Mouse (Mus musculus): Measurements from ENCODE around the gene Vasp. TPM values are rescaled to one million over a fixed set of nuclear protein-coding genes. Genes with fewer than 3 reads are reported as not detected.

Gene Vasp
- polyA plus RNA-seq, 1 experiment = 145 TPM

DNA sequence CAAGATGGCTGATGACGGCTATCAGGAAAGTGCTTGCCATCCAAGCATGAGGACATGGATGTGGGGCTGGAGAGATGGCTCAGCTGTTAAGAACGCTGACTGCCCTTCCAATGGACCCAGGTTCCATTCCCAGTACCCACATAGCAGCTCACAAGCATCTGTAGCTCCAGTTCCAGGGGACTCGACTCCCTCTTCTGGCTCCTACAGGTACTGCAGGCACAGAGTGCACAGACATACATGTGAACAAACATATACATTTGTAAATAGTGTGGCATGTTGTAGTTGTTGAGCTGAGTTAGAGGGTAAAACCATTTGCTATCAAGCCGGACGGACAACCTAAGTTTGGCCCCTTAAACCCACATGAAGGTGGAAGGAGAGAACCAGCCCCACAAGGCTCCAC, 61.6 kb downstream of the Vasp start:
- H3ac ChIP-seq (ENCODE audit: control insufficient read depth, insufficient read length, low read depth) = no peak overlapping the region
- H3K36me3 ChIP-seq (ENCODE audit: control insufficient read depth, insufficient read depth) = no peaks in the 10 kb centered on the region
- H3K4me3 ChIP-seq (ENCODE audit: insufficient read depth, poor library complexity, severe bottlenecking) = no peak overlapping the region
- H3K79me3 ChIP-seq (ENCODE audit: low read depth) = no peaks in the 10 kb centered on the region
- H3K79me2 ChIP-seq (ENCODE audit: control insufficient read depth, insufficient read depth) = no peaks in the 10 kb centered on the region
- peaks cover 13% of the 10 kb centered on the region for H3K27me3 ChIP-seq (ENCODE audit: control insufficient read depth, insufficient read depth, insufficient read length)
- TF ChIP-seq FOSL1 (IDR thresholded peaks at IDR 0.05; ENCODE audit: insufficient read depth, low read length, poor library complexity, severe bottlenecking) (no peak), CEBPB (IDR thresholded peaks at IDR 0.05; ENCODE audit: low read depth) (no peak), CTCF (IDR thresholded peaks at IDR 0.05; ENCODE audit: control insufficient read depth, insufficient read depth, insufficient read length) (no peak), USF1 (IDR thresholded peaks at IDR 0.05; ENCODE audit: low read depth) (no peak)

DNA sequence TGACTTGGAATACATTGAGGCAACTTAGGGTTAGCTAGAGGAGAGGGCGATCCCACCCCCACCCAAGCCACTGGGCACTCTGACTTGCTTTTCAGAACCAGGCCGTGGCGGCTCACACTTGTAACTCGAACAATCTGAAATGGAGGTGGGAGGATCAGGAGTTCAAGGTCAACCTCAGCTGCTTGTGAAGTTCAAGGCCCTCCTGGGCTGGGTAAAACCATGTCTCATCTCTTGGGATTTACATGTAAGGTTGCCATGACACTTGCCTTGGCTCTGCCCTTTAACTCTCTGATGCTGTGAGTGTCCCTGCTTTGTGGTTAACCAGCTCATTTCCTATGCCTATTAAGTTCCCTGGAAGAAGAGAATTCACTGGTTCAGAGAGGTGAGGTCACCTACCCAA, 62.1 kb downstream of the Vasp start:
- Histone ChIP-seq H3ac (ENCODE audit: control insufficient read depth, insufficient read length, low read depth) (no peak overlapping the region), H3K4me3 (ENCODE audit: insufficient read depth, poor library complexity, severe bottlenecking) (no peak overlapping the region), H3K36me3 (ENCODE audit: control insufficient read depth, insufficient read depth) (no peaks in the 10 kb centered on the region), H3K79me3 (ENCODE audit: low read depth) (no peaks in the 10 kb centered on the region), H3K79me2 (ENCODE audit: control insufficient read depth, insufficient read depth) (no peaks in the 10 kb centered on the region), H3K27me3 (ENCODE audit: control insufficient read depth, insufficient read depth, insufficient read length) (peaks cover 12% of the 10 kb centered on the region)
- TF ChIP-seq CEBPB (IDR thresholded peaks at IDR 0.05; ENCODE audit: low read depth) = no peak

DNA sequence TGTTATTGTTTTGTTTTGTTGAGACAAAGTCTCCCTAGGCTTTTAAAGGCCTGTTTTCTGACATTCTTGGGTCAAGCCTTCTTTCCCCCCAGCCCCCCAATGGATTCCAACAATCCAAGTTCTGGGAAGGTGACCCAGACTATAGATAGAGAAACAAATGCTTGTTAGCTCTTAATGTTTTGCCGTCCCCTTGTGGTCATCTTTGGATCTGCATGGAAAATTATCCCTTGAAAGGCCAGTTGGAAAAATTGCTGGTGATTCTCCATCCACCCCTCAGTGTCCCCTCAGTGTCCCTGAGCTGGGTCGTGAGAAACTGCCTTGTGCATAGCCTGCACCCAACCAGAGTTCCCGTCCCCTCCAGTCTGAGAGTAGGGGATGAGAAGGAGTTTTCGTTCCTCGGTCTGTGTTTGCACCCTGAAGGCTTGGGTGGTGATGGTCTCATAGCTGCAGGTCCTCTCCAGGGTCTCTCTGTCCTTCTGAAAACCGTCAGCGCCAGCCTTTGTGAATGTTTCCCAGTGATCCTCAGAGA, 62.6 kb downstream of the Vasp start:
- Histone ChIP-seq H3ac (ENCODE audit: control insufficient read depth, insufficient read length, low read depth) (no peak overlapping the region), H3K27me3 (ENCODE audit: control insufficient read depth, insufficient read depth, insufficient read length) (peaks cover 7% of the 10 kb centered on the region), H3K4me3 (ENCODE audit: insufficient read depth, poor library complexity, severe bottlenecking) (no peak overlapping the region), H3K79me3 (ENCODE audit: low read depth) (no peaks in the 10 kb centered on the region), H3K36me3 (ENCODE audit: control insufficient read depth, insufficient read depth) (no peaks in the 10 kb centered on the region), H3K79me2 (ENCODE audit: control insufficient read depth, insufficient read depth) (no peaks in the 10 kb centered on the region)
- TF ChIP-seq MAX (IDR thresholded peaks at IDR 0.05) = no peak
- no peak for TF ChIP-seq CEBPB (IDR thresholded peaks at IDR 0.05; ENCODE audit: low read depth)
- no peak for TF ChIP-seq FOSL1 (IDR thresholded peaks at IDR 0.05; ENCODE audit: insufficient read depth, low read length, poor library complexity, severe bottlenecking)
- no peak for TF ChIP-seq MYOG (IDR thresholded peaks at IDR 0.05; ENCODE audit: control insufficient read depth, extremely low read depth, insufficient read length)
- no peak for TF ChIP-seq MYOD1 (IDR thresholded peaks at IDR 0.05; ENCODE audit: control insufficient read depth, insufficient read length, low read depth)
- no peak for TF ChIP-seq CTCF (IDR thresholded peaks at IDR 0.05; ENCODE audit: control insufficient read depth, insufficient read depth, insufficient read length)
- TF ChIP-seq USF1 (IDR thresholded peaks at IDR 0.05; ENCODE audit: low read depth) = no peak

DNA sequence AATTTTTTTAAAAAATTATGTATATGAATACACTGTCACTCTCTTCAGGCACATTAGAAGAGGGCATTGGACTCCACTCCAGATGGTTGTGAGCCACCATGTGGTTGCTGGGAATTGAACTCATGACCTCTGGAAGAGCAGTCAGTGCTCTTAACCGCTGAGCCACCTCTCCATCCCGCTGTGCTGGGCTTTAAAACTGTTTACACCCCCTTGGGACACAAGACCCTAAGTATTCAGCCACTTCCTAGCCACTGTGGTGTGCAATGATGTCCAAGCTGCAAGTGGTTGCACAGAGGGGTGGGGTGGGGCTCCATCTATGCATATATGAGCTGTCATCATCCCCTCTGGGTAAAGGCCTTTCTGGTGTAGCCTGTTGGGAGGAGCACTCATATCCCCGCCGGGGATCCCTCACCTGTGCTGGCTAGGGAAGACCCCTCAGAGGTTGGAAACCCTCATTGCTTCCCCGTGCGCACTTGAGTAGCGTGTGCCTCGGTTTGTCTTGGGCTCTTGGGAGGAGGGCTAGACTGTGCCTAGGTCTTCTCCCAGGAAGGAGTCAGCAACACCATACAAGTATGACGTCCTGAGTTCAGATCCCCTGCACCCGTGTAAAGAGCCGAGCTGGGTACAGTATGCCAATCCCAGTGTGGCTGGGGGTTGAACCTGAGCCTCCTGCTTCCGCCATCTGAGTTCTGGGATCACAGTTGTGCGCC, 63.3 kb downstream of the Vasp start:
- Histone ChIP-seq H3K79me3 (ENCODE audit: low read depth) (no peaks in the 10 kb centered on the region), H3K4me3 (ENCODE audit: insufficient read depth, poor library complexity, severe bottlenecking) (no peak overlapping the region), H3K79me2 (ENCODE audit: control insufficient read depth, insufficient read depth) (no peaks in the 10 kb centered on the region), H3K27me3 (ENCODE audit: control insufficient read depth, insufficient read depth, insufficient read length) (peaks cover 7% of the 10 kb centered on the region), H3K36me3 (ENCODE audit: control insufficient read depth, insufficient read depth) (no peaks in the 10 kb centered on the region), H3ac (ENCODE audit: control insufficient read depth, insufficient read length, low read depth) (no peak overlapping the region)
- no peak for TF ChIP-seq CTCF (IDR thresholded peaks at IDR 0.05; ENCODE audit: control insufficient read depth, insufficient read depth, insufficient read length)
- no peak for TF ChIP-seq CEBPB (IDR thresholded peaks at IDR 0.05; ENCODE audit: low read depth)
- no peak for TF ChIP-seq MAX (IDR thresholded peaks at IDR 0.05)
- TF ChIP-seq MYOD1 (IDR thresholded peaks at IDR 0.05; ENCODE audit: control insufficient read depth, insufficient read length, low read depth) = no peak
- TF ChIP-seq FOSL1 (IDR thresholded peaks at IDR 0.05; ENCODE audit: insufficient read depth, low read length, poor library complexity, severe bottlenecking) = no peak
- TF ChIP-seq MYOG (IDR thresholded peaks at IDR 0.05; ENCODE audit: control insufficient read depth, extremely low read depth, insufficient read length) = no peak
- TF ChIP-seq USF1 (IDR thresholded peaks at IDR 0.05; ENCODE audit: low read depth) = no peak

Other genes starting within 250 kb of the Vasp start
- gene Foxa3, start 248.3 kb downstream of the Vasp start, polyA plus RNA-seq (2012; fragmentation: generic; extraction: Trizol) = 0.07 TPM
- 84.8 TPM for gene Sympk, start 247.4 kb downstream of the Vasp start, polyA plus RNA-seq (2012; fragmentation: generic; extraction: Trizol)
- 0.09 TPM for gene Rsph6a, start 217.1 kb downstream of the Vasp start, polyA plus RNA-seq (2012; fragmentation: generic; extraction: Trizol)
- 83.1 TPM for gene Dmwd, start 195.6 kb downstream of the Vasp start, polyA plus RNA-seq (2012; fragmentation: generic; extraction: Trizol)
- 120 TPM for gene Dmpk, start 188.0 kb downstream of the Vasp start, polyA plus RNA-seq (2012; fragmentation: generic; extraction: Trizol)
- 1.6 TPM for gene Six5, start 177.2 kb downstream of the Vasp start, polyA plus RNA-seq (2012; fragmentation: generic; extraction: Trizol)
- not detected for gene Gm4969, start 153.4 kb downstream of the Vasp start, polyA plus RNA-seq (2012; fragmentation: generic; extraction: Trizol)
- gene Fbxo46, start 152.0 kb downstream of the Vasp start, polyA plus RNA-seq (2012; fragmentation: generic; extraction: Trizol) = 7.4 TPM
- gene Qpctl, start 122.5 kb downstream of the Vasp start, polyA plus RNA-seq (2012; fragmentation: generic; extraction: Trizol) = 12.3 TPM
- gene Snrpd2, start 122.1 kb downstream of the Vasp start, polyA plus RNA-seq (2012; fragmentation: generic; extraction: Trizol) = 255 TPM
- gene Gipr, start 105.7 kb downstream of the Vasp start, polyA plus RNA-seq (2012; fragmentation: generic; extraction: Trizol) = 0.43 TPM
- gene Eml2, start 95.4 kb downstream of the Vasp start, polyA plus RNA-seq (2012; fragmentation: generic; extraction: Trizol) = 16.4 TPM
- 0.05 TPM for gene Gpr4, start 59.3 kb downstream of the Vasp start, polyA plus RNA-seq (2012; fragmentation: generic; extraction: Trizol)
- gene Opa3, start 43.5 kb downstream of the Vasp start, polyA plus RNA-seq (2012; fragmentation: generic; extraction: Trizol) = 27.5 TPM
- 0.05 TPM for gene Ppm1n, start 8.2 kb upstream of the Vasp start, polyA plus RNA-seq (2012; fragmentation: generic; extraction: Trizol)
- gene Rtn2, start 10.8 kb upstream of the Vasp start, polyA plus RNA-seq (2012; fragmentation: generic; extraction: Trizol) = 107 TPM
- 1.4 TPM for gene Fosb, start 38.2 kb upstream of the Vasp start, polyA plus RNA-seq (2012; fragmentation: generic; extraction: Trizol)
- gene Ercc1, start 73.0 kb upstream of the Vasp start, polyA plus RNA-seq (2012; fragmentation: generic; extraction: Trizol) = 151 TPM
- gene Cd3eap, start 87.7 kb upstream of the Vasp start, polyA plus RNA-seq (2012; fragmentation: generic; extraction: Trizol) = 25.6 TPM
- 21.5 TPM for gene Ppp1r13l, start 87.9 kb upstream of the Vasp start, polyA plus RNA-seq (2012; fragmentation: generic; extraction: Trizol)
- 9.7 TPM for gene Ercc2, start 110.2 kb upstream of the Vasp start, polyA plus RNA-seq (2012; fragmentation: generic; extraction: Trizol)
- gene Klc3, start 132.3 kb upstream of the Vasp start, polyA plus RNA-seq (2012; fragmentation: generic; extraction: Trizol) = 4.3 TPM
- gene Ckm, start 133.0 kb upstream of the Vasp start, polyA plus RNA-seq (2012; fragmentation: generic; extraction: Trizol) = 1.9 TPM
- gene Mark4, start 187.0 kb upstream of the Vasp start, polyA plus RNA-seq (2012; fragmentation: generic; extraction: Trizol) = 12.9 TPM
- 0.01 TPM for gene Exoc3l2, start 191.5 kb upstream of the Vasp start, polyA plus RNA-seq (2012; fragmentation: generic; extraction: Trizol)
- gene Bloc1s3, start 236.6 kb upstream of the Vasp start, polyA plus RNA-seq (2012; fragmentation: generic; extraction: Trizol) = 4.8 TPM
- gene Trappc6a, start 236.6 kb upstream of the Vasp start, polyA plus RNA-seq (2012; fragmentation: generic; extraction: Trizol) = 23.2 TPM
- 0.11 TPM for gene Nkpd1, start 246.0 kb upstream of the Vasp start, polyA plus RNA-seq (2012; fragmentation: generic; extraction: Trizol)

Data from C2C12 (cell line).